Mouse (Mus musculus) spleen, adult 2 months (tissue): Measurements from ENCODE around the gene P2rx1.

Experiments used
- CTCF ChIP-seq: fragments of 200-500 bp; IDR thresholded peaks from 2 replicates; pipeline ENCODE4 v1.5.1; 2011; ENCODE audit warnings: mild to moderate bottlenecking, inconsistent platforms; ENCODE audit not compliant: insufficient read depth, insufficient read length, insufficient replicate concordance; ENCODE audit errors: extremely low read depth
- POLR2A ChIP-seq: fragments of 200-500 bp; IDR thresholded peaks from 2 replicates; pipeline ENCODE4 v1.6.1; 2011; ENCODE audit warnings: low read depth, low read length, inconsistent platforms

- TF ChIP-seq CTCF (no peak), POLR2A (no peak)
These were observed 46.2 kb upstream of the P2rx1 start for GRCm38 (mm10) chr11:72952697-72953096.
